Mouse (Mus musculus): ENCODE results near the gene Rbl1. TPM values are rescaled to one million over a fixed set of nuclear protein-coding genes. Genes with fewer than 3 reads are reported as not detected.

The Rbl1 gene
- total and polyA plus RNA-seq, 3 experiments, result 17.8 to 18.1 TPM; not detected in 1

GRCm38 (mm10) chr2:157203026-157203425, 1.3 kb downstream of the Rbl1 start:
- H3K9me3 ChIP-seq (replicated peaks; ENCODE audit: insufficient read depth, low read length), result no peaks in the 10 kb centered on the region
- DNase-seq (ENCODE audit: low read depth, low spot score), result no peak
- H3K9ac ChIP-seq (ENCODE audit: control insufficient read depth, low read depth, low read length, poor library complexity, severe bottlenecking), result peak overlapping the region; percentile 95
- H3K79me2 ChIP-seq (ENCODE audit: control insufficient read depth, insufficient read depth, low read length, poor library complexity), result peaks cover 16% of the 10 kb centered on the region
- no peak overlapping the region for H3K27ac ChIP-seq (ENCODE audit: control insufficient read depth, low read depth, low read length)
- H3K27me3 ChIP-seq (ENCODE audit: control insufficient read depth in 1 of 2, insufficient read depth in 2 of 2, low read length in 2 of 2), result no peaks in the 10 kb centered on the region
- peak overlapping the region in 1 of 2 experiments; percentile 89; a peak in 2 of 4 replicates for H3K4me3 ChIP-seq (ENCODE audit: control insufficient read depth in 1 of 2, insufficient read depth in 1 of 2, low read depth in 2 of 2, low read length in 2 of 2)
- peaks cover 4 to 9% of the 10 kb centered on the region in 2 experiments for H3K4me1 ChIP-seq (ENCODE audit: control insufficient read depth in 1 of 2, insufficient read depth in 2 of 2, low read length in 2 of 2)
- H3K36me3 ChIP-seq (ENCODE audit: control insufficient read depth in 1 of 2, insufficient read depth in 2 of 2, low read length in 2 of 2), result peaks cover 13 to 19% of the 10 kb centered on the region in 2 experiments
- TF ChIP-seq ZNF384 (IDR thresholded peaks at IDR 0.05; ENCODE audit: low read depth, low read length) (peak; percentile 71), E2F4 (IDR thresholded peaks at IDR 0.05; ENCODE audit: borderline replicate concordance, low read depth, low read length) (0 out of 2 replicates have a peak, but pooled peaks have one; percentile 17), MYC (IDR thresholded peaks at IDR 0.05; ENCODE audit: low read depth, low read length) (no peak)

- peaks cover 16 to 22% of the 10 kb centered on the region in 2 experiments for H3K36me3 ChIP-seq (ENCODE audit: control insufficient read depth in 1 of 2, insufficient read depth in 2 of 2, low read length in 2 of 2)
- no peaks in the 10 kb centered on the region for H3K9me3 ChIP-seq (replicated peaks; ENCODE audit: insufficient read depth, low read length)
- H3K4me3 ChIP-seq (ENCODE audit: control insufficient read depth in 1 of 2, insufficient read depth in 1 of 2, low read depth in 2 of 2, low read length in 2 of 2), result no peak overlapping the region
- no peak overlapping the region for H3K27ac ChIP-seq (ENCODE audit: control insufficient read depth, low read depth, low read length)
- no peak overlapping the region; the same call in 1 of the 2 replicates for H3K9ac ChIP-seq (ENCODE audit: control insufficient read depth, low read depth, low read length, poor library complexity, severe bottlenecking)
- no peak for TF ChIP-seq MAFK (IDR thresholded peaks at IDR 0.05; ENCODE audit: borderline replicate concordance, low read depth, low read length)
- no peak for TF ChIP-seq MAZ (IDR thresholded peaks at IDR 0.05; ENCODE audit: low read depth, low read length)
- TF ChIP-seq USF1 (IDR thresholded peaks at IDR 0.05; ENCODE audit: low read depth, low read length), result no peak
- no peak for TF ChIP-seq MAX (IDR thresholded peaks at IDR 0.05; ENCODE audit: low read length)
- TF ChIP-seq RCOR1 (IDR thresholded peaks at IDR 0.05; ENCODE audit: low read depth, low read length), result no peak
- TF ChIP-seq TBP (IDR thresholded peaks at IDR 0.05; ENCODE audit: low read depth, low read length), result no peak
- TF ChIP-seq UBTF (IDR thresholded peaks at IDR 0.05; ENCODE audit: borderline replicate concordance, insufficient read depth, low read depth, low read length), result no peak
- TF ChIP-seq GABPA (IDR thresholded peaks at IDR 0.05; ENCODE audit: low read depth, low read length), result no peak
- TF ChIP-seq RAD21 (IDR thresholded peaks at IDR 0.05; ENCODE audit: low read depth, low read length), result no peak
- TF ChIP-seq NELFE (IDR thresholded peaks at IDR 0.05; ENCODE audit: low read depth, low read length), result no peak
- TF ChIP-seq MYB (IDR thresholded peaks at IDR 0.05; ENCODE audit: low read depth, low read length), result no peak
- TF ChIP-seq CTCF (IDR thresholded peaks at IDR 0.05 in 2 of 3, conservative IDR thresholded peaks at IDR 0.05 in 1 of 3; ENCODE audit: control insufficient read depth in 1 of 3, insufficient read depth in 1 of 3, low read depth in 2 of 3, low read length in 3 of 3, poor library complexity in 1 of 3, severe bottlenecking in 1 of 3), result no peak
- no peak for TF ChIP-seq CHD2 (IDR thresholded peaks at IDR 0.05; ENCODE audit: low read length)
- TF ChIP-seq SMC3 (IDR thresholded peaks at IDR 0.05; ENCODE audit: low read depth, low read length), result no peak
- TF ChIP-seq CHD1 (IDR thresholded peaks at IDR 0.05; ENCODE audit: low read depth, low read length), result no peak
- no peak for TF ChIP-seq POLR2AphosphoS2 (IDR thresholded peaks at IDR 0.05; ENCODE audit: low read length)
- no peak for TF ChIP-seq NRF1 (IDR thresholded peaks at IDR 0.05; ENCODE audit: insufficient read depth, low read depth, low read length, poor library complexity, severe bottlenecking)
- TF ChIP-seq KAT2A (conservative IDR thresholded peaks at IDR 0.05; ENCODE audit: low read depth, low read length), result no peak
- TF ChIP-seq EP300 (IDR thresholded peaks at IDR 0.05; ENCODE audit: low read depth in 1 of 2, low read length in 2 of 2), result no peak
- no peak for TF ChIP-seq SIN3A (IDR thresholded peaks at IDR 0.05; ENCODE audit: low read length)
- DNase-seq (ENCODE audit: low read depth, low spot score), result no peak
- peaks cover 4 to 9% of the 10 kb centered on the region in 2 experiments for H3K4me1 ChIP-seq (ENCODE audit: control insufficient read depth in 1 of 2, insufficient read depth in 2 of 2, low read length in 2 of 2)
- no peaks in the 10 kb centered on the region for H3K27me3 ChIP-seq (ENCODE audit: control insufficient read depth in 1 of 2, insufficient read depth in 2 of 2, low read length in 2 of 2)
- H3K79me2 ChIP-seq (ENCODE audit: control insufficient read depth, insufficient read depth, low read length, poor library complexity), result peaks cover 16% of the 10 kb centered on the region
Observed at GRCm38 (mm10) chr2:157202361-157202760, 2.0 kb downstream of the Rbl1 start.

Measured in MEL (cell line).